Mouse (Mus musculus) brown adipose tissue, adult 24 weeks (tissue): ENCODE measurements around the gene Wnk1. TPM values are rescaled to one million over a fixed set of nuclear protein-coding genes. Genes with fewer than 3 reads are reported as not detected.

Source experiments
- H3K27ac ChIP-seq: fragments of 200-500 bp; replicated peaks from 2 replicates; pipeline ENCODE4 v1.5.1; 2012; ENCODE audit warnings: low read depth, mild to moderate bottlenecking, low read length
- H3K4me1 ChIP-seq: fragments of 200-500 bp; 2 replicates; pipeline ENCODE4 v1.6.1; 2012; ENCODE audit warnings: low read length, mixed read lengths; ENCODE audit not compliant: control insufficient read depth, insufficient read depth, insufficient read length
- H3K4me3 ChIP-seq: fragments of 200-500 bp; 2 replicates; pipeline ENCODE4 v1.5.1; 2012; ENCODE audit warnings: low read depth, mild to moderate bottlenecking, low read length, moderate library complexity; ENCODE audit not compliant: insufficient read depth
- polyA plus RNA-seq: library from polyadenylated mRNA; stranded (reverse); fragments of >200 nt; gene quantifications from 2 replicates; pipeline ENCODE4 v1.2.4, GENCODE M21; 2012; ENCODE audit not compliant: missing spikeins, insufficient read depth, insufficient read length

The Wnk1 gene
- polyA plus RNA-seq, 1 experiment, result 114 TPM

GRCm38 (mm10) chr6:120055666-120056540, 17.4 kb upstream of the Wnk1 start:
- Histone ChIP-seq H3K27ac (peak overlapping the region; percentile 93), H3K4me1 (peaks cover 9% of the 10 kb centered on the region; the same call in 1 of the 2 replicates), H3K4me3 (no peak overlapping the region)

- Histone ChIP-seq H3K4me3 (no peak overlapping the region), H3K4me1 (peaks cover 9% of the 10 kb centered on the region; the same call in 1 of the 2 replicates), H3K27ac (no peak overlapping the region)
Observed at GRCm38 (mm10) chr6:120054412-120054811, 15.9 kb upstream of the Wnk1 start.

- Histone ChIP-seq H3K4me3 (no peak overlapping the region), H3K27ac (0 out of 2 replicates have a peak overlapping the region, but pooled peaks have one; percentile 35), H3K4me1 (peaks cover 8% of the 10 kb centered on the region; the same call in 1 of the 2 replicates)
Observed at GRCm38 (mm10) chr6:120047705-120048292, 9.3 kb upstream of the Wnk1 start.

- no peak overlapping the region for H3K4me3 ChIP-seq
- no peak overlapping the region for H3K27ac ChIP-seq
- H3K4me1 ChIP-seq, result peaks cover 3% of the 10 kb centered on the region; the same call in 1 of the 2 replicates
Observed at GRCm38 (mm10) chr6:120045406-120045805, 6.9 kb upstream of the Wnk1 start.

GRCm38 (mm10) chr6:120042632-120043220, 4.3 kb upstream of the Wnk1 start:
- no peak overlapping the region for H3K4me3 ChIP-seq
- no peak overlapping the region for H3K27ac ChIP-seq
- H3K4me1 ChIP-seq, result peaks cover 3% of the 10 kb centered on the region; the same call in 1 of the 2 replicates

GRCm38 (mm10) chr6:120040557-120040857, 2.0 kb upstream of the Wnk1 start:
- no peak overlapping the region for H3K27ac ChIP-seq
- no peak overlapping the region for H3K4me3 ChIP-seq
- H3K4me1 ChIP-seq, result peaks cover 1% of the 10 kb centered on the region; the same call in 1 of the 2 replicates

GRCm38 (mm10) chr6:120039668-120040556, 1.4 kb upstream of the Wnk1 start:
- H3K4me1 ChIP-seq, result no peaks in the 10 kb centered on the region
- H3K4me3 ChIP-seq, result peak overlapping the region; percentile 62
- peak overlapping the region; percentile 85 for H3K27ac ChIP-seq

- Histone ChIP-seq H3K27ac (peak overlapping the region; percentile 69), H3K4me1 (no peaks in the 10 kb centered on the region), H3K4me3 (peak overlapping the region; percentile 62)
Observed at GRCm38 (mm10) chr6:120039256-120039563, 738 bp upstream of the Wnk1 start.

GRCm38 (mm10) chr6:120037636-120038365, 671 bp downstream of the Wnk1 start:
- Histone ChIP-seq H3K4me3 (peak overlapping the region; percentile 97), H3K27ac (peak overlapping the region; percentile 65), H3K4me1 (no peaks in the 10 kb centered on the region)

GRCm38 (mm10) chr6:120037004-120037635, 1.4 kb downstream of the Wnk1 start:
- peak overlapping the region; percentile 97 for H3K4me3 ChIP-seq
- H3K4me1 ChIP-seq, result no peaks in the 10 kb centered on the region
- H3K27ac ChIP-seq, result peak overlapping the region; percentile 30

GRCm38 (mm10) chr6:120024577-120024976, 13.9 kb downstream of the Wnk1 start:
- Histone ChIP-seq H3K27ac (no peak overlapping the region), H3K4me3 (no peak overlapping the region), H3K4me1 (peaks cover 14% of the 10 kb centered on the region)

GRCm38 (mm10) chr6:120023746-120024145, 14.7 kb downstream of the Wnk1 start:
- peaks cover 11% of the 10 kb centered on the region for H3K4me1 ChIP-seq
- no peak overlapping the region for H3K27ac ChIP-seq
- H3K4me3 ChIP-seq, result no peak overlapping the region

- Histone ChIP-seq H3K4me3 (no peak overlapping the region), H3K27ac (no peak overlapping the region), H3K4me1 (peaks cover 11% of the 10 kb centered on the region)
Observed at GRCm38 (mm10) chr6:120022042-120022441, 16.4 kb downstream of the Wnk1 start.

GRCm38 (mm10) chr6:120019697-120020096, 18.8 kb downstream of the Wnk1 start:
- H3K27ac ChIP-seq, result no peak overlapping the region
- H3K4me3 ChIP-seq, result no peak overlapping the region
- peaks cover 7% of the 10 kb centered on the region for H3K4me1 ChIP-seq
